Mouse (Mus musculus) brain, adult 10 weeks (tissue): ENCODE measurements around the gene Dhrs7b. TPM values are rescaled to one million over a fixed set of nuclear protein-coding genes. Genes with fewer than 3 reads are reported as not detected.

Experiments
- polyA plus RNA-seq: library from polyadenylated mRNA; stranded (reverse); fragments of 350-450 nt; fragmentation: Illumina TruSeq; extraction: RNeasy Lipid Tissue Mini Kit (QIAGEN cat#74804); gene quantifications from one replicate; pipeline ENCODE4 v1.2.3, GENCODE M21; 2015; ENCODE audit warnings: low read depth, low replicate concordance

The Dhrs7b gene
- 35.8 TPM for polyA plus RNA-seq

GRCm38 (mm10) chr11:60830433-60831052, at the start of gene Dhrs7b:
Dhrs7b (plus strand) TSS chr11:60830631.

GRCm38 (mm10) chr11:60811618-60812017, 18.8 kb upstream of the Dhrs7b start, which contains the start of gene Shmt1:
Shmt1 (minus strand) TSS chr11:60811718.

GRCm38 (mm10) chr11:60878675-60879294, 48.4 kb downstream of the Dhrs7b start, which contains the start of gene Tmem11:
Tmem11 (minus strand) TSS chr11:60879272.

Other genes starting within 250 kb of the Dhrs7b start
- 29.4 TPM for gene Llgl1, start 130.9 kb upstream of the Dhrs7b start, polyA plus RNA-seq
- 48.0 TPM for gene Flii, start 103.4 kb upstream of the Dhrs7b start, polyA plus RNA-seq
- gene Mief2, start 102.2 kb upstream of the Dhrs7b start, polyA plus RNA-seq, result 17.7 TPM
- 3.8 TPM for gene Top3a, start 53.3 kb upstream of the Dhrs7b start, polyA plus RNA-seq
- 17.5 TPM for gene Smcr8, start 53.1 kb upstream of the Dhrs7b start, polyA plus RNA-seq
- 4.7 TPM for gene Shmt1, start 18.9 kb upstream of the Dhrs7b start, polyA plus RNA-seq
- gene Tmem11, start 48.6 kb downstream of the Dhrs7b start, polyA plus RNA-seq, result 45.2 TPM
- gene Natd1, start 84.1 kb downstream of the Dhrs7b start, polyA plus RNA-seq, result 6.5 TPM
- gene Map2k3, start 101.4 kb downstream of the Dhrs7b start, polyA plus RNA-seq, result 14.5 TPM
- gene Kcnj12, start 191.9 kb downstream of the Dhrs7b start, polyA plus RNA-seq, result 11.8 TPM